Mouse (Mus musculus) embryonic facial prominence, embryonic 10.5 days (tissue): ENCODE measurements around the gene Nfyc. TPM values are rescaled to one million over a fixed set of nuclear protein-coding genes. Genes with fewer than 3 reads are reported as not detected.

Experiments used
- DNase-seq: peaks from one replicate; pipeline ENCODE4 v3.0.0-alpha.2; 2017; ENCODE audit warnings: low spot score
- H3K27ac ChIP-seq: fragments of 300-500 bp; sonication (generic); replicated peaks from 2 replicates; pipeline ENCODE4 v1.5.1; 2016; ENCODE audit warnings: mild to moderate bottlenecking
- H3K27me3 ChIP-seq: fragments of 300-500 bp; sonication (generic); replicated peaks from 2 replicates; pipeline ENCODE4 v1.6.1; 2016; ENCODE audit warnings: low read depth, mild to moderate bottlenecking; ENCODE audit not compliant: poor library complexity, severe bottlenecking
- H3K36me3 ChIP-seq: fragments of 300-500 bp; sonication (generic); replicated peaks from 2 replicates; pipeline ENCODE4 v1.6.1; 2016; ENCODE audit warnings: mild to moderate bottlenecking, moderate library complexity
- H3K4me1 ChIP-seq: fragments of 300-500 bp; sonication (generic); 2 replicates; pipeline ENCODE4 v1.6.1; 2016
- H3K4me3 ChIP-seq: fragments of 300-500 bp; sonication (generic); 2 replicates; pipeline ENCODE4 v1.5.1; 2016; ENCODE audit warnings: mild to moderate bottlenecking, moderate library complexity
- H3K9me3 ChIP-seq: fragments of 300-500 bp; sonication (generic); 2 replicates; pipeline ENCODE4 v1.6.1; 2016; ENCODE audit warnings: mild to moderate bottlenecking
- WGBS: fragments of 180-500 bp; shearing (Covaris S2); methylation state at CpG from one replicate; pipeline ENCODE4 v1.1.7; 2016; 5-methylcytosine and 5-hydroxymethylcytosine counted together
- polyA plus RNA-seq: library from polyadenylated mRNA; unstranded; fragments of >200 nt; fragmentation: Nextera tagmentation; extraction: Ambion mirVana; gene quantifications from 2 replicates; pipeline ENCODE4 v1.2.1, GENCODE M21; 2016

The Nfyc gene
- polyA plus RNA-seq: 126 and 128 TPM in 2 replicates

- Histone ChIP-seq H3K4me1 (no peaks in the 10 kb centered on the region), H3K27me3 (no peaks in the 10 kb centered on the region), H3K36me3 (no peaks in the 10 kb centered on the region), H3K9me3 (no peaks in the 10 kb centered on the region), H3K27ac (no peak within 1 kb of the TSS), H3K4me3 (no peak within 1 kb of the TSS)
- WGBS: 88% methylated on average over 4 of the region's 4 CpGs
- no peak for DNase-seq
Observed at GRCm38 (mm10) chr4:120831472-120831871, at the start of gene Nfyc. Gene Nfyc, minus strand, starts transcription at chr4:120831572.

GRCm38 (mm10) chr4:120880731-120881432 lies 49.5 kb upstream of the Nfyc start:
- H3K4me3 ChIP-seq: no peak overlapping the region

GRCm38 (mm10) chr4:120879386-120879785 lies 48.0 kb upstream of the Nfyc start:
- Histone ChIP-seq H3K36me3 (no peaks in the 10 kb centered on the region), H3K27ac (no peak overlapping the region), H3K27me3 (no peaks in the 10 kb centered on the region), H3K9me3 (no peaks in the 10 kb centered on the region), H3K4me3 (no peak overlapping the region), H3K4me1 (peaks cover 19% of the 10 kb centered on the region)
- no peak for DNase-seq
- WGBS: 50% methylated on average over 4 of the region's 4 CpGs

More at GRCm38 (mm10) chr4:120880731-120881432, 49.5 kb upstream of the Nfyc start:
- DNase-seq: no peak
- H3K27ac ChIP-seq: no peak overlapping the region
- H3K36me3 ChIP-seq: no peaks in the 10 kb centered on the region
- 69% methylated on average over 6 of the region's 6 CpGs for WGBS
- H3K9me3 ChIP-seq: no peaks in the 10 kb centered on the region
- no peaks in the 10 kb centered on the region for H3K27me3 ChIP-seq
- peaks cover 28% of the 10 kb centered on the region for H3K4me1 ChIP-seq

GRCm38 (mm10) chr4:120878728-120879127 lies 47.4 kb upstream of the Nfyc start:
- Histone ChIP-seq H3K9me3 (no peaks in the 10 kb centered on the region), H3K4me1 (peaks cover 19% of the 10 kb centered on the region), H3K27me3 (no peaks in the 10 kb centered on the region), H3K27ac (no peak overlapping the region), H3K4me3 (no peak overlapping the region), H3K36me3 (no peaks in the 10 kb centered on the region)
- WGBS: 85% methylated on average over 3 of the region's 3 CpGs
- DNase-seq: no peak

GRCm38 (mm10) chr4:120875961-120876360 lies 44.6 kb upstream of the Nfyc start:
- Histone ChIP-seq H3K4me1 (0 out of 2 replicates have a peak, but pooled peaks cover 2% of the 10 kb centered on the region), H3K27me3 (no peaks in the 10 kb centered on the region), H3K27ac (no peak overlapping the region), H3K9me3 (no peaks in the 10 kb centered on the region), H3K4me3 (no peak overlapping the region), H3K36me3 (no peaks in the 10 kb centered on the region)
- no peak for DNase-seq
- 68% methylated on average over 3 of the region's 3 CpGs for WGBS

GRCm38 (mm10) chr4:120870262-120870748 lies 38.9 kb upstream of the Nfyc start:
- Histone ChIP-seq H3K27ac (no peak overlapping the region), H3K4me1 (peaks cover 7% of the 10 kb centered on the region; the same call in 1 of the 2 replicates), H3K36me3 (no peaks in the 10 kb centered on the region), H3K9me3 (no peaks in the 10 kb centered on the region), H3K4me3 (no peak overlapping the region), H3K27me3 (no peaks in the 10 kb centered on the region)
- 66% methylated on average over 7 of the region's 7 CpGs for WGBS
- DNase-seq: no peak

GRCm38 (mm10) chr4:120868988-120869387 lies 37.6 kb upstream of the Nfyc start:
- Histone ChIP-seq H3K4me1 (peaks cover 7% of the 10 kb centered on the region; the same call in 1 of the 2 replicates), H3K27me3 (no peaks in the 10 kb centered on the region), H3K27ac (no peak overlapping the region), H3K4me3 (no peak overlapping the region), H3K36me3 (no peaks in the 10 kb centered on the region), H3K9me3 (no peaks in the 10 kb centered on the region)
- DNase-seq: no peak
- 71% methylated on average over 3 of the region's 3 CpGs for WGBS

GRCm38 (mm10) chr4:120868246-120868645 lies 36.9 kb upstream of the Nfyc start:
- Histone ChIP-seq H3K27me3 (no peaks in the 10 kb centered on the region), H3K4me3 (no peak overlapping the region), H3K4me1 (peaks cover 7% of the 10 kb centered on the region; the same call in 1 of the 2 replicates), H3K36me3 (no peaks in the 10 kb centered on the region), H3K9me3 (no peaks in the 10 kb centered on the region), H3K27ac (no peak overlapping the region)
- DNase-seq: no peak
- 80% methylated on average over 5 of the region's 5 CpGs for WGBS

- Histone ChIP-seq H3K36me3 (no peaks in the 10 kb centered on the region), H3K27me3 (no peaks in the 10 kb centered on the region), H3K4me1 (peaks cover 7% of the 10 kb centered on the region; the same call in 1 of the 2 replicates), H3K4me3 (no peak overlapping the region), H3K9me3 (no peaks in the 10 kb centered on the region), H3K27ac (no peak overlapping the region)
- 2% methylated on average over 6 of the region's 6 CpGs for WGBS
- peak; percentile 85 for DNase-seq
Observed at GRCm38 (mm10) chr4:120866211-120866610, 34.8 kb upstream of the Nfyc start.

GRCm38 (mm10) chr4:120859865-120860264 lies 28.5 kb upstream of the Nfyc start:
- WGBS: 85% methylated on average over 7 of the region's 7 CpGs
- Histone ChIP-seq H3K4me3 (no peak overlapping the region), H3K9me3 (no peaks in the 10 kb centered on the region), H3K36me3 (no peaks in the 10 kb centered on the region), H3K4me1 (peaks cover 18% of the 10 kb centered on the region), H3K27ac (no peak overlapping the region), H3K27me3 (peaks cover 37% of the 10 kb centered on the region)
- no peak for DNase-seq

GRCm38 (mm10) chr4:120856376-120856775 lies 25.0 kb upstream of the Nfyc start:
- no peak overlapping the region for H3K4me3 ChIP-seq
- H3K9me3 ChIP-seq: peaks cover 7% of the 10 kb centered on the region; the same call in 1 of the 2 replicates
- DNase-seq: no peak
- H3K27ac ChIP-seq: no peak overlapping the region
- WGBS: 46% methylated on average over 5 of the region's 5 CpGs
- no peaks in the 10 kb centered on the region for H3K36me3 ChIP-seq
- H3K4me1 ChIP-seq: peaks cover 23% of the 10 kb centered on the region
- peaks cover 70% of the 10 kb centered on the region for H3K27me3 ChIP-seq

- Histone ChIP-seq H3K4me1 (peaks cover 23% of the 10 kb centered on the region), H3K27me3 (peaks cover 74% of the 10 kb centered on the region), H3K36me3 (no peaks in the 10 kb centered on the region), H3K4me3 (peak overlapping the region; percentile 74), H3K9me3 (peaks cover 7% of the 10 kb centered on the region; the same call in 1 of the 2 replicates), H3K27ac (no peak overlapping the region)
- no peak for DNase-seq
- 19% methylated on average over 7 of the region's 7 CpGs for WGBS
Observed at GRCm38 (mm10) chr4:120855360-120856060, 24.1 kb upstream of the Nfyc start.
